Comparison of ENCODE assay signal across 34 mouse cellular contexts in genomic region chr10:78090706-78091491, GRCm38 (mm10). TPM values are rescaled to one million over a fixed set of nuclear protein-coding genes. Genes with fewer than 3 reads are reported as not detected.
A peak's percentile ranks its signal among the peaks of the same experiment; 100 is the strongest.
DNase-seq lines count a peak whose midpoint lies in the region; ATAC-seq and TF ChIP-seq lines count a peak whose summit lies in the region.
"Had no signal": no experiment of that assay in that cellular context is flagged by ENCODE, and none has a peak within 500 bp of the region (broad histone marks: within the 10 kb centered on the region; RNA-seq: fewer than 3 reads in every experiment).

No protein-coding gene starts in this region.

- peak; percentile 15; the same call in 1 of the 2 replicates for ATAC-seq in stomach, embryonic 16.5 days (ENCODE audit: insufficient read depth, low FRiP score)
- ATAC-seq in stomach, postnatal 0 days (ENCODE audit: low FRiP score, low TSS enrichment), result no peak; the same call in 1 of the 2 replicates
- peak; percentile 63 for ATAC-seq in intestine, embryonic 16.5 days
- ATAC-seq: activated CD4-positive, CD25-positive, alpha-beta regulatory T cell, adult 4 months; forebrain, embryonic 15.5 days; hindbrain, postnatal 0 days; inflammation-experienced regulatory T-cells, adult 6 months had no signal

- no peaks in the 10 kb centered on the region for H3K36me3 ChIP-seq in stomach, embryonic 16.5 days (ENCODE audit: control insufficient read depth, insufficient read depth, low read length)
- no peaks in the 10 kb centered on the region for H3K36me3 ChIP-seq in stomach, postnatal 0 days (ENCODE audit: control insufficient read depth, insufficient read depth, low read length)
- no peaks in the 10 kb centered on the region for H3K36me3 ChIP-seq in intestine, embryonic 16.5 days (ENCODE audit: control insufficient read depth, insufficient read depth, low read length)
- H3K36me3 ChIP-seq: embryonic facial prominence, embryonic 10.5 days; embryonic facial prominence, embryonic 13.5 days; forebrain, embryonic 12.5 days; forebrain, embryonic 15.5 days; heart, embryonic 10.5 days; heart, embryonic 13.5 days had no signal

- TF ChIP-seq CTCF in stomach, postnatal 0 days (IDR thresholded peaks at IDR 0.05; ENCODE audit: low read depth), result no peak

- H3K4me1 ChIP-seq in stomach, embryonic 16.5 days (ENCODE audit: control insufficient read depth, insufficient read depth, low read length), result no peaks in the 10 kb centered on the region
- no peaks in the 10 kb centered on the region for H3K4me1 ChIP-seq in stomach, postnatal 0 days (replicated peaks; ENCODE audit: control insufficient read depth, insufficient read depth)
- peaks cover 10% of the 10 kb centered on the region; the same call in 1 of the 2 replicates for H3K4me1 ChIP-seq in intestine, embryonic 16.5 days (ENCODE audit: control insufficient read depth, insufficient read depth, low read length)
- H3K4me1 ChIP-seq: embryonic facial prominence, embryonic 10.5 days; embryonic facial prominence, embryonic 13.5 days; forebrain, embryonic 12.5 days; forebrain, embryonic 15.5 days; heart, embryonic 13.5 days had no signal

- H3K9me3 ChIP-seq in stomach, embryonic 16.5 days (replicated peaks; ENCODE audit: control insufficient read depth, low read length), result no peaks in the 10 kb centered on the region
- H3K9me3 ChIP-seq in stomach, postnatal 0 days (ENCODE audit: control insufficient read depth, low read length), result no peaks in the 10 kb centered on the region
- H3K9me3 ChIP-seq in intestine, embryonic 16.5 days (ENCODE audit: control insufficient read depth, low read length), result no peaks in the 10 kb centered on the region
- H3K9me3 ChIP-seq: embryonic facial prominence, embryonic 10.5 days; embryonic facial prominence, embryonic 13.5 days; forebrain, embryonic 12.5 days; forebrain, embryonic 15.5 days; heart, embryonic 10.5 days; heart, embryonic 13.5 days had no signal

- no peak overlapping the region for H3K4me3 ChIP-seq in stomach, embryonic 16.5 days (replicated peaks; ENCODE audit: low read length)
- H3K4me3 ChIP-seq in stomach, postnatal 0 days (ENCODE audit: low read depth, low read length), result no peak overlapping the region
- H3K4me3 ChIP-seq in intestine, embryonic 16.5 days (ENCODE audit: low read length), result no peak overlapping the region
- H3K4me3 ChIP-seq: embryonic facial prominence, embryonic 10.5 days; embryonic facial prominence, embryonic 13.5 days; erythroblast, embryonic 14.5 days; forebrain, embryonic 12.5 days; forebrain, embryonic 15.5 days; heart, adult 2 months; heart, embryonic 10.5 days; heart, embryonic 13.5 days had no signal

- no peak for TF ChIP-seq EP300 in stomach, postnatal 0 days (optimal IDR thresholded peaks at IDR 0.05)

- H3K9ac ChIP-seq in stomach, embryonic 16.5 days (ENCODE audit: low read length), result no peak overlapping the region
- no peak overlapping the region for H3K9ac ChIP-seq in stomach, postnatal 0 days (ENCODE audit: low read length)
- no peak overlapping the region for H3K9ac ChIP-seq in intestine, embryonic 16.5 days (ENCODE audit: low read depth, low read length)
- H3K9ac ChIP-seq: embryonic facial prominence, embryonic 13.5 days; forebrain, embryonic 12.5 days; forebrain, embryonic 15.5 days; heart, embryonic 13.5 days; hindbrain, embryonic 14.5 days had no signal

- WGBS in stomach, embryonic 16.5 days, result 74% methylated on average over 4 of the region's 4 CpGs
- WGBS in stomach, postnatal 0 days, result 58% methylated on average over 4 of the region's 4 CpGs
- WGBS in intestine, embryonic 16.5 days, result 74% methylated on average over 4 of the region's 4 CpGs

- H3K27me3 ChIP-seq in stomach, embryonic 16.5 days (ENCODE audit: control insufficient read depth, insufficient read depth, low read length), result no peaks in the 10 kb centered on the region
- no peaks in the 10 kb centered on the region for H3K27me3 ChIP-seq in stomach, postnatal 0 days (ENCODE audit: control insufficient read depth, insufficient read depth, low read length)
- no peaks in the 10 kb centered on the region for H3K27me3 ChIP-seq in intestine, embryonic 16.5 days (replicated peaks; ENCODE audit: control insufficient read depth, insufficient read depth, low read length)
- H3K27me3 ChIP-seq: embryonic facial prominence, embryonic 13.5 days; forebrain, embryonic 12.5 days; forebrain, embryonic 15.5 days had no signal

- no peak overlapping the region for H3K4me2 ChIP-seq in stomach, embryonic 16.5 days (ENCODE audit: low read depth, low read length)
- no peak overlapping the region for H3K4me2 ChIP-seq in stomach, postnatal 0 days (replicated peaks; ENCODE audit: low read depth)
- no peak overlapping the region for H3K4me2 ChIP-seq in intestine, embryonic 16.5 days (ENCODE audit: low read depth, low read length)
- H3K4me2 ChIP-seq: embryonic facial prominence, embryonic 13.5 days; forebrain, embryonic 12.5 days; forebrain, embryonic 15.5 days; heart, embryonic 13.5 days; hindbrain, embryonic 14.5 days had no signal

- no peak for DNase-seq in stomach, postnatal 0 days (ENCODE audit: low spot score)
- peak; percentile 29 for DNase-seq in MN1 (ENCODE audit: low spot score)
- DNase-seq in adrenal gland, postnatal 36 days, result no peak
- DNase-seq in cerebellum, adult 9-10 months, result no peak
- no peak for DNase-seq in cerebellum, adult 8-10 months
- DNase-seq: adrenal gland, postnatal 25 days; cerebellum, adult 11-12 months; cerebellum, adult 9-11 months; cerebellum, postnatal 25 days; embryo, embryonic 11 days; gastrocnemius, postnatal 10 days; gastrocnemius, postnatal 36 days; kidney, adult 18-20 months had no signal

- H3K27ac ChIP-seq in stomach, embryonic 16.5 days (ENCODE audit: low read length), result no peak overlapping the region
- no peak overlapping the region for H3K27ac ChIP-seq in stomach, postnatal 0 days (replicated peaks)
- peak overlapping the region; percentile 18; the same call in 1 of the 2 replicates for H3K27ac ChIP-seq in intestine, embryonic 16.5 days (ENCODE audit: low read length)
- H3K27ac ChIP-seq: embryonic facial prominence, embryonic 10.5 days; embryonic facial prominence, embryonic 13.5 days; forebrain, embryonic 12.5 days; forebrain, embryonic 15.5 days; heart, adult 2 months; heart, embryonic 10.5 days; heart, embryonic 13.5 days; hindbrain, embryonic 14.5 days; hindbrain, postnatal 0 days had no signal

RNA-seq across cellular contexts. Expression of gene Icosl, which starts 21.8 kb away (rescaled TPM):
- 7.1 and 7.6 TPM in 2 replicates for polyA plus RNA-seq in stomach, embryonic 16.5 days (2015; fragmentation: Nextera tagmentation; extraction: Ambion mirVana)
- polyA plus RNA-seq in stomach, postnatal 0 days (2015; fragmentation: Nextera tagmentation; extraction: Ambion mirVana), result 4.8 and 5.6 TPM in 2 replicates
- polyA plus RNA-seq in intestine, embryonic 16.5 days (2015; fragmentation: Nextera tagmentation; extraction: Ambion mirVana), result 5.9 and 6.7 TPM in 2 replicates
- total RNA-seq in adrenal gland, postnatal 36 days (2021), result 10 to 100 TPM; 11.6 to 21.6 TPM
- total RNA-seq: MEL had no signal

RNA-seq across cellular contexts. Expression of gene Aire, which starts 47.5 kb away (rescaled TPM):
- polyA plus RNA-seq in stomach, embryonic 16.5 days (2015; fragmentation: Nextera tagmentation; extraction: Ambion mirVana), result 0.15 and 0.20 TPM in 2 replicates
- 0.10 and 0.11 TPM in 2 replicates for polyA plus RNA-seq in stomach, postnatal 0 days (2015; fragmentation: Nextera tagmentation; extraction: Ambion mirVana)
- 0.16 and 0.20 TPM in 2 replicates for polyA plus RNA-seq in intestine, embryonic 16.5 days (2015; fragmentation: Nextera tagmentation; extraction: Ambion mirVana)
- not detected for total RNA-seq in adrenal gland, postnatal 36 days (2021)
- total RNA-seq: adrenal gland, adult 8-10 months; adrenal gland, postnatal 25 days; common myeloid progenitor, adult 5-6 weeks; gastrocnemius, adult 18-20 months; gastrocnemius, postnatal 10 days; gastrocnemius, postnatal 36 days; heart, adult 2 months; heart, postnatal 4 days; MEL had no signal
- polyA plus RNA-seq: erythroblast, embryonic 14.5 days; heart, embryonic 13.5 days had no signal

RNA-seq across cellular contexts. Expression of gene Dnmt3l, which starts 49.2 kb away (rescaled TPM):
- polyA plus RNA-seq in stomach, embryonic 16.5 days (2015; fragmentation: Nextera tagmentation; extraction: Ambion mirVana), result 0.56 and 0.63 TPM in 2 replicates
- polyA plus RNA-seq in stomach, postnatal 0 days (2015; fragmentation: Nextera tagmentation; extraction: Ambion mirVana), result 0.65 and 1.1 TPM in 2 replicates
- 0.29 and 0.33 TPM in 2 replicates for polyA plus RNA-seq in intestine, embryonic 16.5 days (2015; fragmentation: Nextera tagmentation; extraction: Ambion mirVana)
- 10 to 100 TPM; 24.1 to 38.1 TPM for total RNA-seq in adrenal gland, postnatal 36 days (2021)
- total RNA-seq: gastrocnemius, adult 18-20 months; gastrocnemius, postnatal 10 days; gastrocnemius, postnatal 36 days; heart, postnatal 14 days; heart, postnatal 4 days; MEL had no signal
- polyA plus RNA-seq: activated CD4-positive, CD25-positive, alpha-beta regulatory T cell, adult 4 months; embryonic facial prominence, embryonic 10.5 days; erythroblast, embryonic 14.5 days; forebrain, embryonic 12.5 days; forebrain, embryonic 15.5 days; heart, embryonic 10.5 days; hindbrain, embryonic 11.5 days; hindbrain, embryonic 14.5 days; inflammation-experienced regulatory T-cells, adult 6 months had no signal
